Mouse (Mus musculus): ENCODE data around the gene Prkcd. TPM values are rescaled to one million over a fixed set of nuclear protein-coding genes. Genes with fewer than 3 reads are reported as not detected.

The Prkcd gene
- polyA plus RNA-seq, 1 experiment from 2014 or later, result 62.8 TPM

DNA sequence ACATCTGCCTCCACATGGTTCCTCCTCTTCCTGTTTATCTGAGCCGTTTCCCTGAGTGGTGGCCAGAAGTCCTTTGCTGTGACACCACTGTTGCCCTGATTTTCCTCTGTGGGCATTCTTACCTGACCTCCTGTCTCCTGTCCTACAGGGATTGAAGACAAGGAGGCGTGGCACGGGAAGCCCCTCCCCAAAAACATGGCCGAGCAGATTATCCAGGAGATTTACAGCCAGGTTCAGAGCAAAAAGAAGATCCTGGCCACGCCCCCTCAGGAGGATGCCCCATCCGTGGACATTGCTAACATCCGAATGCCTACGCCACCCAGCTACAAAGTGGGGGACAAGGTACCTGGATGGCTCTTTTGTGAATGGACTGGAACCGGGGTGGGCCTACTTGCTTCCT, 58.0 kb downstream of the Prkcd start:
- H3K27ac ChIP-seq (replicated peaks), result no peak overlapping the region
- H3K36me3 ChIP-seq (ENCODE audit: control insufficient read depth, insufficient read depth, low read length), result peaks cover 48% of the 10 kb centered on the region
- 86% methylated on average over 9 of the region's 9 CpGs for WGBS
- ATAC-seq (ENCODE audit: low FRiP score, low TSS enrichment) (no peak), DNase-seq (ENCODE audit: low spot score) (no peak)
- H3K27me3 ChIP-seq (ENCODE audit: control insufficient read depth, insufficient read depth, low read length), result no peaks in the 10 kb centered on the region
- H3K9ac ChIP-seq (ENCODE audit: low read length), result no peak overlapping the region
- no peak overlapping the region for H3K4me3 ChIP-seq (ENCODE audit: low read depth, low read length)
- H3K9me3 ChIP-seq (ENCODE audit: control insufficient read depth, low read length), result no peaks in the 10 kb centered on the region
- TF ChIP-seq CTCF (IDR thresholded peaks at IDR 0.05; ENCODE audit: low read depth), result no peak
- TF ChIP-seq EP300 (optimal IDR thresholded peaks at IDR 0.05), result no peak
- H3K4me2 ChIP-seq (replicated peaks; ENCODE audit: low read depth), result no peak overlapping the region
- H3K4me1 ChIP-seq (replicated peaks; ENCODE audit: control insufficient read depth, insufficient read depth), result no peaks in the 10 kb centered on the region

DNA sequence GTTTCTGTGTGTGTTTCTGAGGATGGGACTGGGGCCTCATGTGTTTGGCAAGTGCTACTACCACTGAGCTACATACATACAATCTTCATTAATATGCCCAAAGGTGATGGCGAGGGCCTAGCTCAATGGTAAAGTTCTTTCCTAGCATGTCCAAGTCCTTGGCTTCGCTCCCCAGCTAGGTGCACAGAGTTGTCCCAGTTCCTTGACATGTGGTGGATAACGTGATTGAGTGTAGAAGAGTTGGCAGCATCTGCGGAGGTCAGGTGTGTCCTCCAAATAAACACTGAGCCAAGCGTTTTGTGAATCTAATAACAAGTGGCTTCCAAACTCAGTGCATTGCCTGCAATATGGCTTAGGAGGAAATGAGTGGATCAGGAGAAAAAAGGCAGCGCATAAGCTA, 59.7 kb downstream of the Prkcd start:
- no peaks in the 10 kb centered on the region for H3K27me3 ChIP-seq (ENCODE audit: control insufficient read depth, insufficient read depth, low read length)
- DNase-seq (ENCODE audit: low spot score) (no peak), ATAC-seq (ENCODE audit: low FRiP score, low TSS enrichment) (no peak)
- H3K4me3 ChIP-seq (ENCODE audit: low read depth, low read length), result no peak overlapping the region
- TF ChIP-seq CTCF (IDR thresholded peaks at IDR 0.05; ENCODE audit: low read depth), result no peak
- no peak for TF ChIP-seq EP300 (optimal IDR thresholded peaks at IDR 0.05)
- no peak overlapping the region for H3K4me2 ChIP-seq (replicated peaks; ENCODE audit: low read depth)
- H3K36me3 ChIP-seq (ENCODE audit: control insufficient read depth, insufficient read depth, low read length), result peaks cover 41% of the 10 kb centered on the region
- no peak overlapping the region for H3K27ac ChIP-seq (replicated peaks)
- no peaks in the 10 kb centered on the region for H3K9me3 ChIP-seq (ENCODE audit: control insufficient read depth, low read length)
- no peaks in the 10 kb centered on the region for H3K4me1 ChIP-seq (replicated peaks; ENCODE audit: control insufficient read depth, insufficient read depth)
- no peak overlapping the region for H3K9ac ChIP-seq (ENCODE audit: low read length)
- WGBS, result 78% methylated on average over 6 of the region's 6 CpGs

DNA sequence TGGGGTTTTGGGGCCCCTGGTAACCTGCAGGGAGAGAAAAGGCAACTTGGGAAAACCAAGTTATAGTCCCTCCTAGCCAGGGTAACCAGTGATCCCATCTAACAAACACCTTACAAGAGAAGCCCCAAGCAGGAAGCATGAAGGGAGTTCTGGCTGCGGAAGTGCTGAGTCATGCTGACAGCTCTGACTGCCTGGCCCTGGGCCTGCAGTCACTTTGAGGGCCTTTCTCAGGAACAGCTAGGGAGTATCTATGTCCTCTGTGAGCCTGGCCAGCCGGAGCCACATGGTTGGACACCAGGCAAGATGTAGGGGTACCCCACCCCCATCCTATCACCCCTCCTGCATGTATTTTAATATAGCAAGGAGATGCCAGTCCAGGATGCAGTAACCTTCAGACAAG, 61.6 kb downstream of the Prkcd start:
- peaks cover 45% of the 10 kb centered on the region for H3K36me3 ChIP-seq (ENCODE audit: control insufficient read depth, insufficient read depth, low read length)
- WGBS, result 82% methylated on average over 2 of the region's 2 CpGs

DNA sequence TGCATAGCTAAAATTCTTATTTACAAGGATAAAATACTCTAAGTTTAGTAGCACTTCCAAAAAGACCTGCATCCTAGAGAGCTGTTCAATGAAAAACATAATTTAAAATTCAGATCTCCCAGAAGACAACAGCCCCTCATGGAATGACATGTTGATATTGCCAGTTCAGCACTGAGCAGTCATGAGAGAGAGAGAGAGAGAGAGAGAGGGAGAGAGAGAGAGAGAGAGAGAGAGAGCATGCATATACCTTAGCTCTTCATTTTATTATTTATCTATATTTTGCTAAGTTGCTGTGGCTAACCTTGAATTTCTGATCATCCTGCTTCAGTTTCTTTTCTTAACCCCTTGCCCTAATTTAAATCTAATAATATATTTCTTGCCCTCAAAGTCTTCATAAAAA, 63.7 kb downstream of the Prkcd start:
- no peak for TF ChIP-seq CTCF (IDR thresholded peaks at IDR 0.05; ENCODE audit: low read depth)
- TF ChIP-seq EP300 (optimal IDR thresholded peaks at IDR 0.05), result no peak
- Histone ChIP-seq H3K27ac (replicated peaks) (no peak overlapping the region), H3K4me3 (ENCODE audit: low read depth, low read length) (no peak overlapping the region), H3K27me3 (ENCODE audit: control insufficient read depth, insufficient read depth, low read length) (no peaks in the 10 kb centered on the region), H3K4me1 (replicated peaks; ENCODE audit: control insufficient read depth, insufficient read depth) (no peaks in the 10 kb centered on the region), H3K36me3 (ENCODE audit: control insufficient read depth, insufficient read depth, low read length) (peaks cover 38% of the 10 kb centered on the region), H3K4me2 (replicated peaks; ENCODE audit: low read depth) (no peak overlapping the region), H3K9me3 (ENCODE audit: control insufficient read depth, low read length) (no peaks in the 10 kb centered on the region), H3K9ac (ENCODE audit: low read length) (no peak overlapping the region)
- DNase-seq (ENCODE audit: low spot score) (no peak), ATAC-seq (ENCODE audit: low FRiP score, low TSS enrichment) (no peak)

More for the DNA sequence above, 61.6 kb downstream of the Prkcd start:
- no peak overlapping the region for H3K9ac ChIP-seq (ENCODE audit: low read length)
- DNase-seq (ENCODE audit: low spot score) (peak; percentile 57), ATAC-seq (ENCODE audit: low FRiP score, low TSS enrichment) (peak; percentile 56)
- H3K4me3 ChIP-seq (ENCODE audit: low read depth, low read length), result no peak overlapping the region
- H3K27ac ChIP-seq (replicated peaks), result no peak overlapping the region
- H3K27me3 ChIP-seq (ENCODE audit: control insufficient read depth, insufficient read depth, low read length), result no peaks in the 10 kb centered on the region
- H3K4me2 ChIP-seq (replicated peaks; ENCODE audit: low read depth), result no peak overlapping the region
- no peaks in the 10 kb centered on the region for H3K4me1 ChIP-seq (replicated peaks; ENCODE audit: control insufficient read depth, insufficient read depth)
- H3K9me3 ChIP-seq (ENCODE audit: control insufficient read depth, low read length), result no peaks in the 10 kb centered on the region
- no peak for TF ChIP-seq EP300 (optimal IDR thresholded peaks at IDR 0.05)
- TF ChIP-seq CTCF (IDR thresholded peaks at IDR 0.05; ENCODE audit: low read depth), result no peak

DNA sequence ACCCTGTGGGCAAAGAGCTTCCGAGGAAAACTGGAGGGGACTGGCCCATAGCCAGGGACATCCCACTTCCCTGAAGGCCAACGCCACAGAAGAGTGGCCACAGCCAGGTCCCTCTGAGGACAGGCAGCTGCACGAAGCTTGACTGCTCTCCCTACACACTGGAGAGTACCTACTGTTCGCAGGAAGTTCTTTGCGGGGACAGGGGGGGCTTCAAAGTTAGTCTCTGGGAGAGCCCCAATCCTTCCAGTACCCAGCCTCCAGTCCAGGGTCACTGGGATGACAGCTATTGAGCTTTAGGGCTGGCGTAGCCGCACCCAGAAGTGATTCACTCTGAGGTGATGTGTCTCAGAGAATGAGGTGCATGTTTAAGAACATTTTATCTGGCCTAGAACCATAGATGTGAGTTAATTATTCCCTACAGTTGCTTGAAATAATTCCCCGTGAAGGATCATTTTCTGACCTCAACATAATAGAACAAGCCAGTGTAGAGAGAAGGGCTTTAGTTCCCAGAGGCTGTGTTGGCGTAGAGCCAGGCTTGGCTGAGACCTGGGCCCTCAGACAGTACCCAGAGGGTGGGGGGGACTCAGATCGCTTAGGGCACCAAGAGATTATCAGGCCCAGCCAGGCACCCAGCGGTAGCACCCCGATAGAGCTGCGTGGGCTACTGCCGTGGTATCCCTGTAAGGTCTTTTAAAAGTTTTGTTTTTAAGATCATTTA, 64.4 kb downstream of the Prkcd start:
- no peaks in the 10 kb centered on the region for H3K4me1 ChIP-seq (replicated peaks; ENCODE audit: control insufficient read depth, insufficient read depth)
- no peaks in the 10 kb centered on the region for H3K27me3 ChIP-seq (ENCODE audit: control insufficient read depth, insufficient read depth, low read length)
- ATAC-seq (ENCODE audit: low FRiP score, low TSS enrichment) (peak; percentile 64), DNase-seq (ENCODE audit: low spot score) (peak; percentile 46)
- H3K4me2 ChIP-seq (replicated peaks; ENCODE audit: low read depth), result no peak overlapping the region
- peak overlapping the region; percentile 80 for H3K27ac ChIP-seq (replicated peaks)
- 60% methylated on average over 14 of the region's 14 CpGs for WGBS
- peaks cover 32% of the 10 kb centered on the region for H3K36me3 ChIP-seq (ENCODE audit: control insufficient read depth, insufficient read depth, low read length)
- no peak overlapping the region for H3K4me3 ChIP-seq (ENCODE audit: low read depth, low read length)
- H3K9ac ChIP-seq (ENCODE audit: low read length), result no peak overlapping the region; the same call in 1 of the 2 replicates
- TF ChIP-seq EP300 (optimal IDR thresholded peaks at IDR 0.05), result no peak
- no peaks in the 10 kb centered on the region for H3K9me3 ChIP-seq (ENCODE audit: control insufficient read depth, low read length)

DNA sequence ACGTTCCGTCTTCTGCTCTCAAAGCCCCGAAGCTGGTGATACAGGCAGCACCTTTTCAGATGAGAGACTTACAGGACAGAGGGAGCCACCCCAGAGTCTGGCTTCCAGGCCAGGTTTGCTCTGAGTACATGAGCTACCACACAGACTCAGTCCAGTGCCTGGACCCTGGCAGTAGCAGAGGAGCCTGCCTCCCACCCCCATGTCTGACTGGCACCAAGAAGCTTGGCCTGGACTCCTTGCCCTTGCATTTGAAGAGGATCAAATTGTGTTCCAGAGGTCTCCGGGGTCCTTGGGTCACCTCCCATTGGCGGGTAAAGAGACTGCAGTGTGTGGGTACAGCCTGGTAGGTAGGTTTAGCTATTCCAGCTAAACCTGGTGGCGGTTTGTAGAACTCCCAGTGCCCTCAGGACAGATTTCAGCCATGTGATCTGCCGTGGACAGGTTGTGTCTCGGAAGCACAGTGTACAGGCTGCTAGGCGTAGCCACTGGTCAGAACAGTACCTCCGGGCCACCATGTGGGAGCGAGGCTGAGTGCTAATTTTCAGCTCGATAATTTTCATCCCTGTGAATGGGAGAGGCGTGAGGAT, 65.1 kb downstream of the Prkcd start:
- DNase-seq (ENCODE audit: low spot score) (no peak), ATAC-seq (ENCODE audit: low FRiP score, low TSS enrichment) (peak; percentile 27; the same call in 1 of the 2 replicates)
- no peaks in the 10 kb centered on the region for H3K9me3 ChIP-seq (ENCODE audit: control insufficient read depth, low read length)
- no peak overlapping the region for H3K4me3 ChIP-seq (ENCODE audit: low read depth, low read length)
- 0 out of 2 replicates have a peak, but pooled peaks cover 2% of the 10 kb centered on the region for H3K4me1 ChIP-seq (replicated peaks; ENCODE audit: control insufficient read depth, insufficient read depth)
- H3K36me3 ChIP-seq (ENCODE audit: control insufficient read depth, insufficient read depth, low read length), result peaks cover 24% of the 10 kb centered on the region
- WGBS, result 81% methylated on average over 13 of the region's 13 CpGs
- H3K4me2 ChIP-seq (replicated peaks; ENCODE audit: low read depth), result no peak overlapping the region
- TF ChIP-seq EP300 (optimal IDR thresholded peaks at IDR 0.05), result no peak
- no peak for TF ChIP-seq CTCF (IDR thresholded peaks at IDR 0.05; ENCODE audit: low read depth)
- H3K9ac ChIP-seq (ENCODE audit: low read length), result no peak overlapping the region
- H3K27me3 ChIP-seq (ENCODE audit: control insufficient read depth, insufficient read depth, low read length), result no peaks in the 10 kb centered on the region
- H3K27ac ChIP-seq (replicated peaks), result peak overlapping the region; percentile 80; the same call in 1 of the 2 replicates
